Mouse (Mus musculus) CH12.LX (cell line): ENCODE results near the gene Lhx2.

Experiments used
- BHLHE40 ChIP-seq: IDR thresholded peaks from 2 replicates; pipeline ENCODE4 v1.6.1; 2011; ENCODE audit warnings: mild to moderate bottlenecking, low read depth, low read length, improper control_type of control experiment
- CHD1 ChIP-seq: IDR thresholded peaks from 2 replicates; pipeline ENCODE4 v1.6.1; 2012; ENCODE audit warnings: low read depth, low read length, improper control_type of control experiment, inconsistent platforms
- CHD2 ChIP-seq: IDR thresholded peaks from 2 replicates; pipeline ENCODE4 v1.6.1; 2011; ENCODE audit warnings: low read length, improper control_type of control experiment
- CTCF ChIP-seq, 2 experiments: IDR thresholded peaks in 1 of 2; conservative IDR thresholded peaks in 1 of 2; 2 replicates each; pipeline ENCODE4 v1.5.1; 2011 to 2012; ENCODE audit warnings: low read depth in 2 of 2, low read length in 2 of 2, improper control_type of control experiment in 1 of 2, inconsistent platforms in 1 of 2, mild to moderate bottlenecking in 1 of 2, moderate library complexity in 1 of 2
- EP300 ChIP-seq: IDR thresholded peaks from 2 replicates; pipeline ENCODE4 v1.6.1; 2011; ENCODE audit warnings: low read length, improper control_type of control experiment
- IRF4 ChIP-seq: IDR thresholded peaks from 2 replicates; pipeline ENCODE4 v1.6.1; 2014; ENCODE audit warnings: low read depth, mild to moderate bottlenecking, inconsistent platforms, low read length, improper control_type of control experiment
- MAX ChIP-seq: IDR thresholded peaks from 2 replicates; pipeline ENCODE4 v1.6.1; 2011; ENCODE audit warnings: low read length, improper control_type of control experiment
- MXI1 ChIP-seq: IDR thresholded peaks from 2 replicates; pipeline ENCODE4 v1.6.1; 2011; ENCODE audit warnings: mild to moderate bottlenecking, low read depth, low read length, improper control_type of control experiment
- NELFE ChIP-seq: IDR thresholded peaks from 2 replicates; pipeline ENCODE4 v1.6.1; 2011; ENCODE audit warnings: low read depth, low read length, improper control_type of control experiment
- POLR2A ChIP-seq: IDR thresholded peaks from 2 replicates; pipeline ENCODE4 v1.6.1; 2011; ENCODE audit warnings: low read depth, mild to moderate bottlenecking, improper control_type of control experiment, low read length
- POLR2AphosphoS2 ChIP-seq: IDR thresholded peaks from 2 replicates; pipeline ENCODE4 v1.6.1; 2011; ENCODE audit warnings: low read depth, low read length, improper control_type of control experiment
- TBP ChIP-seq: conservative IDR thresholded peaks from 2 replicates; pipeline ENCODE4 v1.6.1; 2011; ENCODE audit warnings: low read depth, low read length, improper control_type of control experiment
- USF1 ChIP-seq: IDR thresholded peaks from 2 replicates; pipeline ENCODE4 v1.6.1; 2014; ENCODE audit warnings: low read depth, mild to moderate bottlenecking, inconsistent platforms, low read length, improper control_type of control experiment
- ZNF384 ChIP-seq: IDR thresholded peaks from 2 replicates; pipeline ENCODE4 v1.6.1; 2012; ENCODE audit warnings: low read depth, low read length, improper control_type of control experiment, inconsistent platforms

GRCm38 (mm10) chr2:38378849-38379545 lies 39.9 kb downstream of the Lhx2 start:
- TF ChIP-seq CTCF (conservative IDR thresholded peaks at IDR 0.05 in 1 of 2, IDR thresholded peaks at IDR 0.05 in 1 of 2; ENCODE audit: low read depth in 2 of 2, low read length in 2 of 2) (no peak), POLR2A (no peak), EP300 (no peak), MXI1 (no peak), IRF4 (no peak), CHD1 (no peak), TBP (no peak), CHD2 (no peak), USF1 (no peak), ZNF384 (no peak), POLR2AphosphoS2 (no peak), NELFE (no peak), MAX (no peak), BHLHE40 (no peak)
